Mouse (Mus musculus) liver, embryonic 14.5 days (tissue): ENCODE data around the gene Adgra1. TPM values are rescaled to one million over a fixed set of nuclear protein-coding genes. Genes with fewer than 3 reads are reported as not detected.

Source experiments
- ATAC-seq: fragments of 200-750 bp; cut with Nextera tagmentation; 2 replicates; pipeline ENCODE4 v1.8.0; 2017; ENCODE audit warnings: moderate number of reproducible peaks, mild to moderate bottlenecking, moderate library complexity; ENCODE audit not compliant: insufficient read depth
- DNase-seq, 3 experiments: peaks; one replicate each; pipeline ENCODE4 v3.0.0-alpha.2; 2012 to 2013; ENCODE audit warnings: low read depth in 3 of 3, low spot score in 3 of 3
- H3K27ac ChIP-seq: fragments of 300-500 bp; sonication (generic); 2 replicates; pipeline ENCODE4 v1.5.1; 2014; ENCODE audit warnings: moderate library complexity, mild to moderate bottlenecking, control low read depth, inconsistent platforms
- H3K27me3 ChIP-seq: fragments of 300-500 bp; sonication (generic); 2 replicates; pipeline ENCODE4 v1.6.1; 2014; ENCODE audit warnings: mild to moderate bottlenecking, low read length, moderate library complexity; ENCODE audit not compliant: control insufficient read depth, insufficient read depth
- H3K36me3 ChIP-seq: fragments of 300-500 bp; sonication (generic); replicated peaks from 2 replicates; pipeline ENCODE4 v1.6.1; 2014; ENCODE audit warnings: low read depth; ENCODE audit not compliant: control insufficient read depth, insufficient read depth
- H3K4me1 ChIP-seq, 2 experiments: fragments of 200-500 bp in 1 of 2; fragments of 300-500 bp in 1 of 2; sonication (generic) in 1 of 2; replicated peaks; 2 replicates each; pipeline ENCODE4 v1.6.1; 2012 to 2014; ENCODE audit warnings: antibody characterized with exemption in 1 of 2, inconsistent platforms in 1 of 2, low read length in 1 of 2; ENCODE audit not compliant: control insufficient read depth in 2 of 2, insufficient read depth in 2 of 2
- H3K4me2 ChIP-seq: fragments of 300-500 bp; sonication (generic); 2 replicates; pipeline ENCODE4 v1.6.1; 2014; ENCODE audit warnings: low read depth, mild to moderate bottlenecking, control low read depth, moderate library complexity
- H3K4me3 ChIP-seq, 2 experiments: fragments of 200-500 bp in 1 of 2; fragments of 300-500 bp in 1 of 2; sonication (generic) in 1 of 2; 2 replicates each; pipeline ENCODE4 v1.5.1; 2012 to 2014; ENCODE audit warnings: low read depth in 2 of 2, low read length in 2 of 2, mild to moderate bottlenecking in 2 of 2, control low read depth in 1 of 2, inconsistent platforms in 1 of 2, moderate library complexity in 1 of 2; ENCODE audit not compliant: insufficient read depth in 1 of 2
- H3K9ac ChIP-seq: fragments of 300-500 bp; sonication (generic); replicated peaks from 2 replicates; pipeline ENCODE4 v1.6.1; 2014; ENCODE audit warnings: mild to moderate bottlenecking, control low read depth, moderate library complexity
- H3K9me3 ChIP-seq: fragments of 300-500 bp; sonication (generic); 2 replicates; pipeline ENCODE4 v1.6.1; 2016; ENCODE audit warnings: low read length, mixed read lengths; ENCODE audit not compliant: control insufficient read depth
- CTCF ChIP-seq: IDR thresholded peaks from 2 replicates; pipeline ENCODE4 v1.5.1; 2016; ENCODE audit warnings: antibody characterized with exemption, low read depth, control low read depth
- EP300 ChIP-seq: IDR thresholded peaks from 2 replicates; pipeline ENCODE4 v1.6.1; 2016; ENCODE audit warnings: antibody characterized with exemption, low read depth
- WGBS: fragments of 180-500 bp; shearing (Covaris S2); extraction: QIAGEN DNeasy Blood & Tissue Kit; methylation state at CpG from one replicate; pipeline ENCODE4 v1.1.7; 2014; ENCODE audit not compliant: insufficient replicate concordance; 5-methylcytosine and 5-hydroxymethylcytosine counted together
- polyA plus RNA-seq, 2 experiments: library from polyadenylated mRNA; depleted of rRNA in 1 of 2; stranded (reverse) in 1 of 2; unstranded in 1 of 2; fragments of >200 nt; fragmentation: Nextera tagmentation in 1 of 2; extraction: Ambion mirVana in 1 of 2; gene quantifications; 2 replicates each; pipeline versions ENCODE4 v1.2.1 to v1.2.3; 2012 to 2014

Gene Adgra1
- polyA plus RNA-seq, 2 experiments, result not detected

DNA sequence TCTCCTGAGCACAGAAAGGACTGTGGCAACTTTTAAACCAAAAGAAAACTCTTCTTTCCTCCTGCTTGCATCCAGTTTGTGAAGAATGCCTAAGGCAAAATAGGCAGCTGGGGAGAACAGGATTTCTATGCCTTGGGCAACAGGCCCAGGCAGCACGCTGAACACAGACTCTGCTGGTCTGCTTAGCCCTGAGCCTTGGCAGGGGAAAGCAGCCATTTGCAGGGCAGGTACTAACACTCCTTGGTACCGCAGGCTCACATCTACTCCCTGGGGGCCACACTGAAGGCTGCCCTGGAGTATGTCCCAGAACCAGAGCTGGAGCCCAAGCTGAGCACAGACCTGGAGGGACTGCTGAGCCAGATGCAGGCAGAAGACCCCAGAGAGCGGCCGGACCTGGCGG lies 74.2 kb downstream of the Adgra1 start:
- Histone ChIP-seq H3K4me1 (no peaks in the 10 kb centered on the region; a peak in 1 of 4 replicates), H3K4me2 (no peak overlapping the region), H3K36me3 (no peaks in the 10 kb centered on the region), H3K9me3 (no peaks in the 10 kb centered on the region), H3K9ac (no peak overlapping the region), H3K27me3 (peaks cover 1% of the 10 kb centered on the region; the same call in 1 of the 2 replicates), H3K27ac (no peak overlapping the region), H3K4me3 (no peak overlapping the region)
- TF ChIP-seq CTCF, result no peak
- no peak for TF ChIP-seq EP300
- 72% methylated on average over 5 of the region's 5 CpGs for WGBS
- DNase-seq (no peak), ATAC-seq (no peak)

DNA sequence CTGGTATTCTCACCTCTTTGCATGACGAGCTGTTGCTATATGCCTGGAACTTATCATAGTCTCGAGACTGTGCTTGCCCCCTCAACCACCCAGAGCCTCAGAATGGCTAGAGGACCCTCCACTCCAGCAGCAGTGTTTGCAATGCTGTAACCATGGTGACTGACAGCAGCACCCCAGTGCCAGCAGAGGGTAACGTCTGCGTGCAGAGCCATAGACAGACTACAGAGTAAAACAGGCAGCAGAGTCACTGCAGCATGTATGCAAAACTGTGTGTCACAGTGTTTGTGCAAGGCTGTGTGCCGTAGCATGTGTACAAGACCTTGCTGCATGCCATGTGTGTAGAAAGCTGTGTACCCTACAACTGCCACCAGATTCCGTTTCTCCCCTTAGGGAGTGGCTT lies 75.5 kb downstream of the Adgra1 start:
- peaks cover 10% of the 10 kb centered on the region for H3K27me3 ChIP-seq
- DNase-seq (no peak), ATAC-seq (no peak)
- H3K36me3 ChIP-seq, result no peaks in the 10 kb centered on the region
- H3K4me1 ChIP-seq, result no peaks in the 10 kb centered on the region; a peak in 1 of 4 replicates
- H3K27ac ChIP-seq, result no peak overlapping the region
- no peak overlapping the region for H3K4me2 ChIP-seq
- WGBS, result 42% methylated on average over 6 of the region's 6 CpGs
- no peak overlapping the region for H3K4me3 ChIP-seq
- H3K9me3 ChIP-seq, result no peaks in the 10 kb centered on the region
- no peak overlapping the region for H3K9ac ChIP-seq
- TF ChIP-seq CTCF (no peak), EP300 (no peak)

DNA sequence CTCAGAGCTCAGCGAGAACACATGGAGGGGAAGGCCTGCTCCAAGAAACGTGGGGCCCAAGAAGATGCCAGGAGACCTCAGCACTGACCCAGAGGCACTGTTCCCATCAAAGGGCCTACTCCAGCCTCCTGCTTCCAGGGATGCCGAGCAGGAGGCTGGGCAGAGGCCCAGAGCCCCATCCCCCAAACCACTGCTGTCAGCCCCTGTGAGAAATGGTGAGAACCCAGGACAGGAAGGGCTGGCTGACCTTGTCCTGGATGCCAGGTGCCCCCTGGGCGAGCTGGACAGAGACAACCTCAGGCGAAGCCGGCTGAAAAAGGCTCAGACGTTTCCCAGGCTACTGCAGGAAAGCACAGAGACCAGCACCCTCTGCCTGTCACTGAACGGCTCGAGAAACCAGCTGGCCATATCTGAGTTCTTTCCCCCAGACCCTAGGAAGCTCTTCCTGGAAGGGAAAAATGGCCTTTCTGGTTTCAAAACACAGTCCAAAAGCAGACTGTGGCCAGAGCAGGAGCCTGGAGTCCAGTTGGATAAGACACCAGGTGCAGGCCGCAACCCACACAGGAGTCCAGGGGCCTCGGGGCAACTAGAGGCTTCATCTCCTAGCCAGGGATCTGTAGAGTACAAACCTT lies 76.3 kb downstream of the Adgra1 start:
- Histone ChIP-seq H3K9me3 (no peaks in the 10 kb centered on the region), H3K9ac (no peak overlapping the region), H3K4me3 (no peak overlapping the region), H3K27ac (no peak overlapping the region), H3K4me2 (no peak overlapping the region), H3K4me1 (no peaks in the 10 kb centered on the region; a peak in 1 of 4 replicates), H3K27me3 (peaks cover 13% of the 10 kb centered on the region), H3K36me3 (no peaks in the 10 kb centered on the region)
- TF ChIP-seq EP300 (no peak), CTCF (no peak)
- 55% methylated on average over 11 of the region's 11 CpGs for WGBS
- no peak for ATAC-seq
- DNase-seq, result no peak

DNA sequence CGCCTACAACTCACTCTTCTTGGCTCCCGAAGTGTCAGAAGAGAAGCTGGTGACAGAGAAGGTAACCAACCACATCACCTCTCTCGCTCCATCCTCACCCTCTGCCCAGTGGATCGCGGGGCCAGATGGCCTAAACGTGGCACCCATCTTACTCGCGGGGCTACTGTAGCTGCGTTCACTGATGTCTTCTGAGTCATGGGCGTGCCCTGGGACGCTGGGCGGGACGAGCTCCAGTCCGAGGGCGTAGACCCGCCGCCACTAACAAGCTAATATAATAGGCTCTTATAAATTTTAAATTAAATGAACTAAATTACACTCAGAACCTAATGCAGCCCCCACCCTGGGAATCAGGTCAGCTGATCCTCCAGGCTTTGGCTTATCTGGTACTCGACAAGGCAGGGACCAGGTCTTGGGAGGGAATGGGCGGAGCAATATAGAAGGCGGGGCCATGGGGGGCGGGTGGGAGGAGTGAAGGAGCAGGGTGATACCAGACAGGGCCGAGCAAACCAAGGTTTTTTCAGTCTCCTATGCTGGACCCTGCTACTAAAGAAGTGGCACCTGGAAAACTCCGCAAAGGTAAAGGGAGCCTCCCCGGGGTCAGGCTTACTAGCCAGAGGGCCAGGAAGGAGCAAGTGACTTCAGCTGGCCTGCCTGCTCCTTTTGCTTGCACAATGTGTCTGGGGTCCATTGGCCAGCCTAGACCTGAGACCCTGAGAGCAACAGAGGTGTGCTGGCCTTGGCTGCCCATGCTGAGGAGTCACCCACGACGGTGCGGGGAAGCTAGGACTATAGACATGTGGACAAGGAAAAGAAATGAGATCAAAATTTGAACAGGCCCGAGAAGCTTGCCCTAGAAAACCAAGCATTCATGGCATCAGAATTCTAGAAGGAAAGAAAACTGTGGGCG lies 80.4 kb downstream of the Adgra1 start:
- no peak for TF ChIP-seq EP300
- TF ChIP-seq CTCF, result no peak
- Histone ChIP-seq H3K9ac (no peak overlapping the region), H3K27me3 (peaks cover 13% of the 10 kb centered on the region), H3K9me3 (no peaks in the 10 kb centered on the region), H3K36me3 (no peaks in the 10 kb centered on the region), H3K27ac (no peak overlapping the region), H3K4me3 (peak overlapping the region in 1 of 2 experiments; percentile 3; a peak in 1 of 4 replicates), H3K4me2 (peak overlapping the region; percentile 35), H3K4me1 (no peaks in the 10 kb centered on the region)
- 10% methylated on average over 29 of the region's 29 CpGs for WGBS
- DNase-seq, result peak in 1 of 3 experiments; percentile 16
- peak; percentile 74 for ATAC-seq

GRCm38 (mm10) chr7:139915646-139916257 lies 81.8 kb downstream of the Adgra1 start:
- H3K4me1 ChIP-seq, result no peaks in the 10 kb centered on the region
- peaks cover 13% of the 10 kb centered on the region for H3K27me3 ChIP-seq
- DNase-seq (no peak), ATAC-seq (no peak)
- H3K4me2 ChIP-seq, result no peak overlapping the region
- no peak overlapping the region for H3K9ac ChIP-seq
- no peak overlapping the region for H3K4me3 ChIP-seq
- TF ChIP-seq EP300 (no peak), CTCF (no peak)
- H3K36me3 ChIP-seq, result no peaks in the 10 kb centered on the region
- H3K27ac ChIP-seq, result no peak overlapping the region
- no peaks in the 10 kb centered on the region for H3K9me3 ChIP-seq
- WGBS, result 4% methylated on average over 14 of the region's 14 CpGs
